Mouse (Mus musculus) cerebellum, adult 2 months (tissue): ENCODE measurements at regions not wholly inside any gene's neighbourhood (a gene's known extent, or its start where the extent isn't known, plus 50 kb on each side); places are given as distances from the start of the nearest gene placed in this dataset.

Source experiments
- CTCF ChIP-seq: fragments of 200-500 bp; IDR thresholded peaks from 2 replicates; pipeline ENCODE4 v1.5.1; 2011; ENCODE audit warnings: low read depth, mild to moderate bottlenecking, control low read depth, low read length, moderate library complexity, borderline replicate concordance; ENCODE audit not compliant: insufficient read depth
- POLR2A ChIP-seq: fragments of 200-500 bp; IDR thresholded peaks from 2 replicates; pipeline ENCODE4 v1.6.1; 2011; ENCODE audit warnings: low read length, control low read depth, borderline replicate concordance; ENCODE audit not compliant: insufficient read depth

- TF ChIP-seq POLR2A (no peak), CTCF (no peak)
Measured at GRCm38 (mm10) chr2:167809256-167809655, 119.6 kb upstream of the Tmem189 start.
